Mouse (Mus musculus) liver, embryonic 13.5 days (tissue): ENCODE results near the gene 1600002K03Rik. TPM values are rescaled to one million over a fixed set of nuclear protein-coding genes. Genes with fewer than 3 reads are reported as not detected.

ENCODE experiments used
- ATAC-seq: fragments of 200-750 bp; cut with Nextera tagmentation; 2 replicates; pipeline ENCODE4 v1.8.0; 2017; ENCODE audit warnings: low read depth, mild to moderate bottlenecking, moderate number of reproducible peaks, moderate library complexity
- DNase-seq: peaks from one replicate; pipeline ENCODE4 v3.0.0; 2022
- H3K27ac ChIP-seq: fragments of 300-500 bp; sonication (generic); 2 replicates; pipeline ENCODE4 v1.5.1; 2015; ENCODE audit warnings: moderate library complexity, mild to moderate bottlenecking, inconsistent platforms
- H3K27me3 ChIP-seq: fragments of 300-500 bp; sonication (generic); 2 replicates; pipeline ENCODE4 v1.6.1; 2015; ENCODE audit warnings: mild to moderate bottlenecking, inconsistent platforms
- H3K36me3 ChIP-seq: fragments of 300-500 bp; sonication (generic); 2 replicates; pipeline ENCODE4 v1.6.1; 2015; ENCODE audit warnings: mild to moderate bottlenecking, inconsistent platforms
- H3K4me1 ChIP-seq: fragments of 300-500 bp; sonication (generic); replicated peaks from 2 replicates; pipeline ENCODE4 v1.6.1; 2015; ENCODE audit warnings: inconsistent platforms
- H3K4me2 ChIP-seq: fragments of 300-500 bp; sonication (generic); 2 replicates; pipeline ENCODE4 v1.6.1; 2015; ENCODE audit warnings: inconsistent platforms, mild to moderate bottlenecking, moderate library complexity
- H3K4me3 ChIP-seq: fragments of 300-500 bp; sonication (generic); replicated peaks from 2 replicates; pipeline ENCODE4 v1.5.1; 2015; ENCODE audit warnings: mild to moderate bottlenecking, inconsistent platforms
- H3K9ac ChIP-seq: fragments of 300-500 bp; sonication (generic); 2 replicates; pipeline ENCODE4 v1.6.1; 2015; ENCODE audit warnings: mild to moderate bottlenecking, inconsistent platforms
- H3K9me3 ChIP-seq: fragments of 300-500 bp; sonication (generic); replicated peaks from 2 replicates; pipeline ENCODE4 v1.6.1; 2016; ENCODE audit warnings: inconsistent platforms
- WGBS: fragments of 180-500 bp; shearing (Covaris S2); methylation state at CpG from one replicate; pipeline ENCODE4 v1.1.7; 2015; ENCODE audit not compliant: insufficient replicate concordance; 5-methylcytosine and 5-hydroxymethylcytosine counted together
- polyA plus RNA-seq: library from polyadenylated mRNA; unstranded; fragments of >200 nt; fragmentation: Nextera tagmentation; extraction: Ambion mirVana; gene quantifications from 2 replicates; pipeline ENCODE4 v1.2.1, GENCODE M21; 2015

The 1600002K03Rik gene
- polyA plus RNA-seq, 1 experiment from 2014 or later = 14.8 TPM

GRCm38 (mm10) chr10:80179068-80180051 is 6.6 kb downstream of the 1600002K03Rik start, which contains the start of gene Efna2:
Efna2 (plus strand) TSS chr10:80179482.
- H3K36me3 ChIP-seq = no peaks in the 10 kb centered on the region
- peak within 1 kb of the TSS; percentile 62 for H3K9ac ChIP-seq
- H3K9me3 ChIP-seq = no peaks in the 10 kb centered on the region
- 2% methylated on average over 89 of the region's 106 CpGs for WGBS
- peak within 1 kb of the TSS; percentile 73 for H3K4me2 ChIP-seq
- DNase-seq (no peak), ATAC-seq (no peak)
- H3K27ac ChIP-seq = no peak within 1 kb of the TSS
- peaks cover 75% of the 10 kb centered on the region for H3K27me3 ChIP-seq
- H3K4me1 ChIP-seq = peaks cover 22% of the 10 kb centered on the region
- H3K4me3 ChIP-seq = peak within 1 kb of the TSS; percentile 60

- DNase-seq = no peak
- peak overlapping the region; percentile 73 for H3K4me2 ChIP-seq
- no peaks in the 10 kb centered on the region for H3K36me3 ChIP-seq
- no peak for ATAC-seq
- peaks cover 14% of the 10 kb centered on the region for H3K4me1 ChIP-seq
- H3K9ac ChIP-seq = no peak overlapping the region
- H3K4me3 ChIP-seq = peak overlapping the region; percentile 60; the same call in 1 of the 2 replicates
- no peaks in the 10 kb centered on the region for H3K9me3 ChIP-seq
- no peak overlapping the region for H3K27ac ChIP-seq
- H3K27me3 ChIP-seq = peaks cover 82% of the 10 kb centered on the region
- WGBS = 45% methylated on average over 6 of the region's 6 CpGs
Measured at GRCm38 (mm10) chr10:80180288-80180687, 7.5 kb downstream of the 1600002K03Rik start.

- Histone ChIP-seq H3K9ac (no peak overlapping the region), H3K27ac (no peak overlapping the region), H3K9me3 (no peaks in the 10 kb centered on the region), H3K4me3 (no peak overlapping the region), H3K4me2 (no peak overlapping the region), H3K36me3 (no peaks in the 10 kb centered on the region), H3K27me3 (peaks cover 87% of the 10 kb centered on the region), H3K4me1 (peaks cover 12% of the 10 kb centered on the region)
- ATAC-seq (no peak), DNase-seq (no peak)
- 54% methylated on average over 5 of the region's 5 CpGs for WGBS
Measured at GRCm38 (mm10) chr10:80180823-80181222, 8.1 kb downstream of the 1600002K03Rik start.

- DNase-seq (no peak), ATAC-seq (no peak)
- H3K4me1 ChIP-seq = peaks cover 12% of the 10 kb centered on the region
- H3K4me2 ChIP-seq = no peak overlapping the region
- WGBS = 77% methylated on average over 7 of the region's 7 CpGs
- no peak overlapping the region for H3K4me3 ChIP-seq
- H3K27me3 ChIP-seq = peaks cover 98% of the 10 kb centered on the region
- no peak overlapping the region for H3K27ac ChIP-seq
- no peaks in the 10 kb centered on the region for H3K9me3 ChIP-seq
- H3K36me3 ChIP-seq = no peaks in the 10 kb centered on the region
- no peak overlapping the region for H3K9ac ChIP-seq
Measured at GRCm38 (mm10) chr10:80182547-80182946, 9.8 kb downstream of the 1600002K03Rik start.

DNA sequence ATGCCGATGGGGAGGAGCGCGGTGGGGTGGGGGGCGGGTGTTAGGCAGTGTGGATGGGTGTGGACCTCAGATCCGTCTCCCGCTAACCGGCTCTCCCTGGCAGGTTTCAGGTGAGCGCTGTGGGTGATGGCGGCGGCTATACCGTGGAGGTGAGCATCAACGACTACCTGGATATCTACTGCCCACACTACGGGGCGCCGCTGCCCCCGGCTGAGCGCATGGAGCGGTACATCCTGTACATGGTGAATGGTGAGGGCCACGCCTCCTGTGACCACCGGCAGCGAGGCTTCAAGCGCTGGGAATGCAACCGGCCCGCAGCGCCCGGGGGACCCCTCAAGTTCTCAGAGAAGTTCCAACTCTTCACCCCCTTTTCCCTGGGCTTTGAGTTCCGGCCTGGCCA is 13.9 kb downstream of the 1600002K03Rik start:
- no peak for DNase-seq
- WGBS = 25% methylated on average over 27 of the region's 27 CpGs

DNA sequence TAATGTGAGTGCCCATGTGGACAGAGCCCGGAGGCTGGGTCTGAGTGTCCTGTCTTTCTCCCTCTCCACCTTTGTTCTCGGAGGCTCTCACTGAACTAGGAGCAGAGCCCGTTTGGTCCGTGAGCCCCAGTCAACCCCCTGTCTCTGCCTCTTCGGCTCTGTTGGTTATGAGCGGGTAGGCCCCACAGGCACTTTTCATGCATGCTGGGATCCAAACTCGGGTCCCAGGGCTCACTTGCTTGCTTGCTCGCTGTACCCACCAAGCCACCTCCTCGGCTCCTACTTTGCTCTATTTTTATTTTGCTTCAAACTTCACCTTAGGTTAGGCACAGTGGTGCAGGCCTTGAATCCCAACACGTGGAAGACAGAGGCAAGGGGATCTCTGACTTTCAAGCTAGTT is 15.0 kb downstream of the 1600002K03Rik start:
- ATAC-seq (no peak), DNase-seq (no peak)
- Histone ChIP-seq H3K27ac (no peak overlapping the region), H3K27me3 (peaks cover 98% of the 10 kb centered on the region), H3K4me2 (no peak overlapping the region), H3K9me3 (no peaks in the 10 kb centered on the region), H3K4me1 (peaks cover 15% of the 10 kb centered on the region), H3K4me3 (no peak overlapping the region), H3K36me3 (no peaks in the 10 kb centered on the region), H3K9ac (no peak overlapping the region)
- WGBS = 79% methylated on average over 10 of the region's 10 CpGs

More for the DNA sequence above, 13.9 kb downstream of the 1600002K03Rik start:
- Histone ChIP-seq H3K4me1 (peaks cover 15% of the 10 kb centered on the region), H3K4me3 (no peak overlapping the region), H3K9ac (no peak overlapping the region), H3K27ac (no peak overlapping the region), H3K9me3 (no peaks in the 10 kb centered on the region), H3K4me2 (no peak overlapping the region), H3K27me3 (peaks cover 98% of the 10 kb centered on the region), H3K36me3 (no peaks in the 10 kb centered on the region)
- ATAC-seq = no peak

GRCm38 (mm10) chr10:80188453-80189024 is 15.8 kb downstream of the 1600002K03Rik start:
- H3K36me3 ChIP-seq = no peaks in the 10 kb centered on the region
- no peak for DNase-seq
- H3K9ac ChIP-seq = no peak overlapping the region
- H3K4me3 ChIP-seq = no peak overlapping the region
- peaks cover 98% of the 10 kb centered on the region for H3K27me3 ChIP-seq
- peaks cover 19% of the 10 kb centered on the region for H3K4me1 ChIP-seq
- no peak overlapping the region for H3K27ac ChIP-seq
- no peak overlapping the region for H3K4me2 ChIP-seq
- H3K9me3 ChIP-seq = no peaks in the 10 kb centered on the region
- WGBS = 74% methylated on average over 15 of the region's 15 CpGs
- ATAC-seq = no peak

DNA sequence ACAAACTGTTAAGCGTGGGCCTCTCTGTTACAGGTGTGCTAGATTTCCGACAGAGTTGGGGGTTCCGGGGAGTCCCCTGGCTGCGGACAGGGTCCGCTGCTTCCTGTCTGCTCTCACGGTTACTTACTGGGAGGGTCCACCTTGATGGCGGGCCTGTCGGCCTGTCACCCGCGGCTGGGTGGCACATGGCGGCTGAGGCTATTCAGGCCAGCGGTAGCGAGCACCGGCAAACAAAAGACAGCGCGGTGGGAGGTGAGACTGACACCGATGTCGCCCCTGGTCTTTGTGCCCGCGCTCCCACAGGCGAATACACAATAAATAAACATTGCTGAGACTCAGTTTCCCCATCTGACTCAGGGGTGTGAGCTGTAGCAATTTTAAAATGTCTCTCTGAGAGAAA is 17.3 kb downstream of the 1600002K03Rik start:
- Histone ChIP-seq H3K9ac (no peak overlapping the region; the same call in 1 of the 2 replicates), H3K9me3 (no peaks in the 10 kb centered on the region), H3K36me3 (no peaks in the 10 kb centered on the region), H3K4me2 (peak overlapping the region; percentile 60), H3K4me1 (peaks cover 29% of the 10 kb centered on the region), H3K27ac (no peak overlapping the region), H3K27me3 (peaks cover 96% of the 10 kb centered on the region), H3K4me3 (peak overlapping the region; percentile 42)
- DNase-seq (no peak), ATAC-seq (no peak)
- WGBS = 5% methylated on average over 21 of the region's 21 CpGs

- ATAC-seq = no peak
- H3K4me3 ChIP-seq = peak overlapping the region; percentile 42
- no peak overlapping the region for H3K27ac ChIP-seq
- peaks cover 29% of the 10 kb centered on the region for H3K4me1 ChIP-seq
- DNase-seq = no peak
- H3K9me3 ChIP-seq = no peaks in the 10 kb centered on the region
- 1% methylated on average over 46 of the region's 48 CpGs for WGBS
- peak overlapping the region; percentile 41; the same call in 1 of the 2 replicates for H3K9ac ChIP-seq
- peak overlapping the region; percentile 60 for H3K4me2 ChIP-seq
- no peaks in the 10 kb centered on the region for H3K36me3 ChIP-seq
- H3K27me3 ChIP-seq = peaks cover 90% of the 10 kb centered on the region
Measured at GRCm38 (mm10) chr10:80190491-80191051, 17.8 kb downstream of the 1600002K03Rik start.

- Histone ChIP-seq H3K4me1 (peaks cover 29% of the 10 kb centered on the region), H3K9ac (no peak overlapping the region; the same call in 1 of the 2 replicates), H3K4me2 (no peak overlapping the region), H3K27ac (no peak overlapping the region), H3K36me3 (no peaks in the 10 kb centered on the region), H3K9me3 (no peaks in the 10 kb centered on the region), H3K27me3 (peaks cover 56% of the 10 kb centered on the region), H3K4me3 (no peak overlapping the region)
- DNase-seq = no peak
- 65% methylated on average over 6 of the region's 6 CpGs for WGBS
- peak; percentile 68 for ATAC-seq
Measured at GRCm38 (mm10) chr10:80193976-80194375, 21.2 kb downstream of the 1600002K03Rik start.

DNA sequence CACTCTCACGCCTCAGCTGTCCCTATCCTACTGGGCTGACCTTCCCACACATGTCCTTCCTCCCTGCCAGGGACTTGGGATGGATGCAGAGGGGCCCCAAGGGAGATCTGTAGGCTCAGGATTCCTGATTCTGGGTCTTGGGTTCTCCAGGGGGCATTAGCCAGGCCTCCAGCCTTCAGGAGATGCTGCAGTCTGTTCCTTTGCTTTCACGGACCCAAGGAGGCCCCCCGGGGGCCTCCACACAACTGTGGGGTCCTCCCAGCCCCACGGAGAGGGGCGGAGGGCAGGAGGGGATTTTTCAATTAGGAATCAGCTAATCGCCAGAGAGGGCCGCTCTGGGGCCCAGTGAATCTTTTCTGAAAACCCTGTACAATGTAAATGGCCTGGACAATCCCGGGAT is 21.7 kb downstream of the 1600002K03Rik start:
- peaks cover 29% of the 10 kb centered on the region for H3K4me1 ChIP-seq
- no peak overlapping the region for H3K4me2 ChIP-seq
- H3K27ac ChIP-seq = no peak overlapping the region
- H3K27me3 ChIP-seq = peaks cover 51% of the 10 kb centered on the region
- no peaks in the 10 kb centered on the region for H3K36me3 ChIP-seq
- no peak for ATAC-seq
- DNase-seq = no peak
- H3K9ac ChIP-seq = no peak overlapping the region
- WGBS = 62% methylated on average over 8 of the region's 8 CpGs
- H3K4me3 ChIP-seq = no peak overlapping the region
- no peaks in the 10 kb centered on the region for H3K9me3 ChIP-seq
